Mouse (Mus musculus) monocyte, adult 2 months (primary cell): Measurements from ENCODE around the gene 2310057J18Rik.
"Not testable (repeated sequence)": the region's sequence is repeated elsewhere in the genome, so short reads cannot be mapped to it uniquely, and the experiment has no call there.

Source experiments
- DNase-seq, 2 experiments: peaks; one replicate each; pipeline ENCODE4 v3.0.0; 2022; ENCODE audit warnings: low spot score in 2 of 2, low read depth in 1 of 2

Gene 2310057J18Rik

DNA sequence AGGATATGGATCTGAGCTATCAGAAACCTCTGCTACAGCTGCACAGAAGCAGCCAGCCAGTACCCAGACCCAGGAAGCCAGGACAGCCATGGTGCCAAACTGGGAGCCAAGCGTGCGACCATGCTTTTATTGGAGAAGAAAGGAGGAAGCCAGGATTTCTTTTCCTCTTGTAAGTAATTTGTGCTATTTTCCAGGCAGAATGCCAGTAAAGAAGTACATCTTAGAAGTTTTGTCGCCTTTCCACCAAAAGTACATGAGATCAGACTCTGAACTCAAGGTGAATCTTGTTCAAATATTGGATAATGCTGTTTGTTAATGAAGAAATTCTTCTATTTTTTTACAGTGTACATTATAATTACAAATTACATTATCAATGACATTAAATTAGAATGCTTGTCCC, at the start of gene 2310057J18Rik:
2310057J18Rik (minus strand) TSS at position 101 of the 400 bp plus-strand sequence.
- DNase-seq = no peak

DNA sequence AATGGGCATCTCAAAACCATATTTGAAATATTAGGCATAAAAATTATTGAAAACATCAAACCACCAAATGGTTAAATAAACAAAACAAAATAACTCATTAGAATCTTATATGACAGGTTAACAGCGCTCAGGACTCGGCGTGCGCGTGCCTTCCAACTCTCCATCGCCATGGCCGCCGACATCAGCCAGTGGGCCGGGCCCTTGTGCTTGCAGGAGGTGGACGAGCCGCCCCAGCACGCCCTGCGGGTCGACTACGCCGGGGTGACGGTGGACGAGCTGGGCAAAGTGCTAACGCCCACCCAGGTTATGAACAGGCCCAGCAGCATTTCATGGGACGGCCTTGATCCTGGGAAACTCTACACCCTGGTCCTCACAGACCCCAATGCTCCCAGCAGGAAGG, 43.9 kb upstream of the 2310057J18Rik start:
- not testable (repeated sequence) for DNase-seq

DNA sequence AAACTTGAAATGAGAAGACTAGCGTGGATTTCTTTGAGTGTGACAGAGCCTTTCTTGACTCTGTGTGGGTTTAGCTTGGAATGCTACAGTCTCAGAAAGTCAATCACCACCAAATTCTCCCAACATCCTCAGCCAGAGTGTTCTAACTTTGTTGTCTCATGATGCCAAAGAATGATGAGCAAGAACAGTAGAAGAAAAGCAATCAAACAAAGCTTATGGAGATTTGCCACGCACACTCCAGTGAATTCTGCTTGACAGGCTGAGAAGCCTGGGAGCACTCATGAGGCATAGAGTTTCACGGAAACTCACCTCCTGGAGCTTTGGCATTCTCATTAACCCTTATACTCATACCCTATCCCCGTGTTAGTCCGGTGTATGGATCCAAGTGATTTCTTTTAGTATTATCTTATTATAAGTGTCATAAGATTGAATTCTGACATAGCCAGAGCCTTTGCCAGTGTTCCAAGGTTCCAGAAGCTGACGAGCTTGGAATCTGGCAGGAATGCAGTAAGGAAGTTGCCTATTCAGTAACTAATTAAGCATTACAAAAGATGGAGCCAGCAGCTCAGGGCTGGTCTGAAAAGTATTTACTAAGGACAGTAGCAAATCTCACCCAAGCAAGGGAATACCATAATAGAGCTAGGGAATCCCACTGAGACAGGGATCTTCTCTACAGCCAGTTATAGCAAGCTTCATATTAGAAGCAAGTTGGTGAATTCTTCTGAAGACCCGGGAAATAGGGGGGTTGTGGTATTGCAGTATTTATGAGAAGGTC, 33.6 kb upstream of the 2310057J18Rik start:
- DNase-seq = no peak

DNA sequence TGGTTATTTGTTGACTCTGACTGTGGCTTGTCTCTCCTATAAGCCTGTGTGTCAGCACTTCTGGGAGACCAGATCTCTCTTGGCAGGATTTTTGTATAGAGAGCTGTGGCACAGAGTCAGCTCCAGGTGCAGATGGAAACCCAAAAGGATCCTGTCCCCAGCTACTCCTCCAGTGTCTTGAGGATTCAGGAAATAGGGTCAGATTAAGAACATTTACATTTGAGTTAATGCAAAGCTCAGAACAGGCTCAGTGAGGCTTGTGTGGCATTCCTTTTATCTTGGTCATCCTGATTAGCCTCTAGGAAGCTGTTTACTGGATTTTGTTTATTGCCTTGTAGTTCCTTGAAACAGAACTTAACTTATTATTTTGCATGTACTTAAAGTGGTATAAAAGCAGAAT, 11.7 kb upstream of the 2310057J18Rik start:
- DNase-seq = no peak

DNA sequence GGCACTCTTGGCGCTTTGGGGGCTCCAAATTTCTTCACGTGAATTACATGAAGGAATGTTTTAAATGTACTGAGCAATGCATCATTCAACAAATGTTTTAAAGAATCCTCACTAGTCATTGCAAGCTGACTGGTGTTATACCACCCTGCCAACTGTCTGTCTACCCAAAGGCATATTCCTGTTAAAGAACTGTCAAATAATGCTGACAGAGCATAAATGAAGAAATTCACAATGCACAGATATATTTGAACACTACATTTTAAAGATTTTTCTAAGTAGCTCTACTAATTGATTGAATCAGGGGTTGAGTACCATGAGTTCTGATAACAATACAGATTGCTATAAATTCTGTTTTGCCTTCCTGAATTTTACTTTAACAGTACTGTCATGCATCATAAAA, 2.9 kb upstream of the 2310057J18Rik start:
- DNase-seq = no peak

DNA sequence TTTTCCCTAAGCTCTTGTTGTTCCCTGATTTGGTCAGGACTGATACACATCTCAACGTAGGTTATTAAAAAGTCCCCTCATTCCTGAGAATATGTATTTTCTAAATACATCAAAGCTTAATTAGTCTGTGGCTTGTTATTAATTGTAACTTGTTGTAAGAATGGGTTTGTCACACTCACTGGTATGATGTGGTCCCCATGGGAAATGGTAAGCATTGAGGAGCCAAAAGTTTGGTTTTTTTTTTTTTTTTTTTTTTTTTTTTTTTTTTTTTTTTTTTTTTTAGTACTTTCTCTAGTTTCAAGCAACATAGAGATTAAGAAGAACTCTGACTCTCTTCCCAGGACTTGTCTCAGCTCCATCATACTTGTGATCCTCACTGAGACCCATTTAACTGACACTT, 17.9 kb downstream of the 2310057J18Rik start:
- DNase-seq = no peak

DNA sequence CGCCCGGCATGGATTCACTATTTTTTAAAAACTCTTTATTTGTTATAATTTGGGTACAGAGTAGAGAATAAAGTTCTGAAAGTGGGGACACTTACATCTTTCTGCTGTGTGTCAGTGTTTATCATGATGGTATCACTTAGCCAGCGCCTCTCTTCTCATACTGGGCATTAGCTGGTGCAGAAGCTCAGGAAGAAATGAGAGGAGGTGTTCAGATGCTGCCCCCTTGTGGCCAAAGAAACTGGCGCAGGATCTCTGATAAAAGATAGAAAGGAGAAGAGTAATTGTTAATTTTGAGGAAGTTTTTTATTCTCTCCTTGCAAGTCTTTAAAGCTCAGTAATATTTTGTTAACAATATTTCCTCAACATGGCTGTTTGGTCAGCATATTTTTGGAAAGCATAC, 31.0 kb downstream of the 2310057J18Rik start:
- no peak for DNase-seq

DNA sequence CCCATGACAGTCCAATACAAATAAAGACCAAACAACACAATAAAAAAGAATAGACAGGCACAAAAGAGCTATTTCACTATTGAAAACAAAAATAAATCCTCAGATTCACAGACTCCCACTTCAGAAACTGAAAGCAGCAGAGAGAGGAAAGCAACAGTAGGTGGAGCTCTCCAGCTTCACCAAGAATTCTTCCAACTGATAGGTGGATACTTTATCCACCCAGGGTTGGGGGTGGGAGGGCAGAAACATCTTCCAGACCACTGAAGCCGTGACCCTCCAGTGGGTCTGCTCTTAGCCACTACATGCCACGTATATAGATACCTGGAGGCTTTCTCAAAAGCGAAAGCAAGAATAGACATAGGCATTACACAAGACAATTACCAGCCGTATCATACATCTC, 31.6 kb downstream of the 2310057J18Rik start:
- DNase-seq = no peak
